Mouse (Mus musculus): ENCODE data around the gene Plpp3. TPM values are rescaled to one million over a fixed set of nuclear protein-coding genes. Genes with fewer than 3 reads are reported as not detected.

The Plpp3 gene
- total RNA-seq, 2 experiments from 2014 or later: 197 to 198 TPM

DNA sequence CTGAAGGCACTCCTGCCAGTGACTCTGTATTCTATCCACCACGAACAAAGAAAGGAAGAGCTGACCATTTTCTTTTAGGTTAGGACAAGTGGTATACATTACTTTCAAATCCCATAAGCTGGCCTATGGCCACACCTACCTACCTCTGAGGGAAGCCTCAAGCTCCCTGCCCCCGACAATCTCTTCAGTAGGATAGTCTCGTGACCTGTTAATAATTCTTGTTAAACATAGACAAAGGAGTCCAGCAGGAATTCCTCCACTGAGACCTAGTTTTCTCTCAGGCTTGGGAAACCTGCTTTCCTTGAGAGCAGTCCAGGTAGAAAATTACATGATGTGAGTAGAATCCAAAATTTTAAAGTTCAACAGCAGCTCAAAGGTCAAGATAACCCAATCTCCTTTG lies 93.8 kb downstream of the Plpp3 start:
- no peak for DNase-seq (ENCODE audit: low spot score in 2 of 2)
- no peak for TF ChIP-seq CTCF (conservative IDR thresholded peaks at IDR 0.05)
- no peak overlapping the region for H3K27ac ChIP-seq
- H3K4me3 ChIP-seq: no peak overlapping the region

DNA sequence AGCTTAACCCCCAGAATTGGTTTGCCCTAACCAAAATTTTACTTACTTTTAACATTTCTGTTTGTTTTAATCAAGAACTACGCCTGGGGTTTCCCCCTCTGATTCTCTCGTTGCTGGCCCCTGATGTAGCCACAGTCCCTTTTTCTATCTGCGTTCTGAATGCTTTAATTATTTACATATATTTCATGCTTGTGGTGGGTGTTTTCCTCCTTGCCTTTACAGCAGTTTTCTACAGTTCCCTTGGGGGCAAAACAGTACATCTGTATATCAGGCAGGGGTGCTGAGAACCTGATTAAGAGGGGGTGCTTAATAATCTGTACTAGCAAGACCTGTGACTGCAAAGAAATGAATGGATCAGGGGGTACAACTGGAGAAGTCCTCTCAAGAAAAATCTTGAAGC lies 94.9 kb downstream of the Plpp3 start:
- DNase-seq (ENCODE audit: low spot score in 2 of 2): no peak
- Histone ChIP-seq H3K27ac (no peak overlapping the region), H3K4me3 (no peak overlapping the region)
- TF ChIP-seq CTCF (conservative IDR thresholded peaks at IDR 0.05): no peak

DNA sequence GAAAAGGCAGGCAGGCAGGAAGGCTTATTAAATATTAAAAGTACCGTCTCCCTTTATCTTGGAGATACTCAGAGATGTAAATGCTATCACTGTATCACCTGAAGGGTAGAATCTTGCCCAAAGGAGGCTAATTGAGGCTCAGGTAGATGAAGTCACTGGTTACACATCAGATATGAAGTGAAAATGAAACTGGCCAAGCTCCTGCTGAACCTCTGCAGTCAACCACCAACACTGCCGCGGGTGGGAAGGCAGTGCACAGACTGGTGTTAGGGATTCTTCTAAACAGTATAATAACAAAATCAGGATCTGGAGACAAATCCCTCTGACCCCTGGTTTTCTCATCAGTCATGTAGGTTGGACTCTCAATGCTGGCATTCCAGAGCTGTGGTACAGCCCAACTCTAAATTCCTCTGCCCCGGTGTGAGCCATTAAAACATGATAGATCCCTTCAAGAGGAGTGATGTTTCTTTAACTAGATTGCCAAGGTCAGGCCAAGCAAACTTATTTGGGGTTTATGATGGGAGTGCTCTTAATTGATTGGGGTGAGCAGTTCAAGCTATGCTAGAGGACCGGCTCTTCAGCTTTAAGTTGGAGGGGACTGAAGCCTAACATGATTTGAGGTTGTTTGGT lies 95.5 kb downstream of the Plpp3 start:
- TF ChIP-seq CTCF (conservative IDR thresholded peaks at IDR 0.05): no peak
- no peak overlapping the region for H3K27ac ChIP-seq
- no peak for DNase-seq (ENCODE audit: low spot score in 2 of 2)
- no peak overlapping the region for H3K4me3 ChIP-seq

DNA sequence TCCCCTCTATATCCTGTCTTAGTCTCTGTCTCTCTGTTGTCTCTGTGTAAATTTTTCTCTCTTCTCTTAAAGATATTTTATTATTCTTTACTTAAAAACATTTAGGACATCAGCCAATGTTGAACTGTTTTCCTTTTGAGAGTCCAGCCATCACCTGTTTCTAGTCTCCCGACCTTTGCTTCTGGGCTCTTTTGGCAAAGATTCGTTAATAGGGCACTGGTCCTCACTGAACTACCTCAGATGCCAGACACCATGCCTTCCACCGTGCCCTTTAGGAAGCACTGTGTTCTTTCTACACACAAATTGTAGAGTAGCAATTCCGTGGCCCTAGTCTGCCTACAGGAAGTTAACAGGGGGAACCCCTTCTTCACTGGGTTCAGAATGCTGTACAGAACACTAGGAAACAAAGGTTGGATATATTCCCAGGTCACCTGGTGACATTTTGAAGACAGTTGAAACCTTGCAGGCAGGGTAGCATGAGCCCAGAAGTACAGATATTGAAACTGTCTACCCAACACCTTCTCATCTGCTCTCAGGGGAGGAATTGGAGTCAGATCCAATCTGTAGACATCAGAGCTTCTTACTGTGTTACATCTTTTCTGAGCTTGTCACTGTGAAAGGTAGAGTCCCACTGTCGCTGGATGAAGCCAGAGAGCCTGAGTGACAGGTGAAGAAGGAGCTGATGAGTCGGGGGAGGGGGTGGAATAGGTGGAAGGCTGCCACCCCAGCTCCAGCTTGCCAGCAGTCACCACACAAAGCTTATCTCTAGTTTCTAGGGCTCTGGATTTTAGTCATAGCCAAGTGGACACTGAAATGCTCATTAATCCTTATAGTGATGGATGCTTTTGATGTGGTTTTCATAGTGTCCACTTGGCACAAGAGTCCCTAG lies 96.5 kb downstream of the Plpp3 start:
- no peak for TF ChIP-seq CTCF (conservative IDR thresholded peaks at IDR 0.05)
- H3K4me3 ChIP-seq: no peak overlapping the region

DNA sequence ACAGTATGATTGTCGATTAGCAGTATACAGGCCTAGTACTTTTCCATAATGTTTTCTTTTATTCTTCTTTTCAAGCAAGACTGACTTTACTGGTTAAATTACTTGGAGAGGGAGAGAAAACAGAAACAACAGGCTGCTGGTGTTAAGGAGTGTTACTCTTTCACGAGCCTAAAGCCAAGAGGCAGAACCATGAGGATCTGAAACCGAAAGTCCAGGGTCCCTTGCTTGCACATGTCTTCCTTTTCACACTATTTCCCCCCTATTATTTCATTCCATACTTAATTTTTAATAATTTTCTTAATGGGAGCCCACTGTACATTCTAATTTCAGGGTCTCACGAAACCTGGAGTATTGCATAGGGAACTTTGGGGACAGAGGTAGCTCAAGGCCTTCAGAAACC lies 97.2 kb downstream of the Plpp3 start:
- Histone ChIP-seq H3K4me3 (no peak overlapping the region), H3K27ac (no peak overlapping the region)
- no peak for DNase-seq (ENCODE audit: low spot score in 2 of 2)
- TF ChIP-seq CTCF (conservative IDR thresholded peaks at IDR 0.05): no peak

More for the DNA sequence above, 96.5 kb downstream of the Plpp3 start:
- DNase-seq (ENCODE audit: low spot score in 2 of 2): no peak
- no peak overlapping the region for H3K27ac ChIP-seq

DNA sequence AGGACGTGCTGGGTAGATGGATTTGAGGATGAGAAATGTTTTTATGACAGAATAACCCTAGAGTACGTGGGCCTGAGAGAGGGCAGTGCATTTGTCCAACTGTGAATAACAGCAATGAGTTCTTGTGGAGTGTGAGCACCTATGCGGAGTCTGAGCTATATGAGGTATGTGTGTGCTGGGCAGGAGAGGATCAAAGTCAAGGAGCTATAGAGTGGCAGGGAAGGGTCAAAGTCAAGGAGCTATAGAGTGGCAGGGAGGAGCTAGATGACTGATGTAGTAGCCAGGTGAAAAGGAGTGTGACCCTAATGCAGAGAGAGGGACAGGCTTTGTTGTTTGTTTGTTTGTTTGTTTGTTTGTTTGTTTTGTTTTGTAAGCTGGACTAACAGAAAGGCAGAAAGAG lies 98.0 kb downstream of the Plpp3 start:
- no peak overlapping the region for H3K4me3 ChIP-seq
- no peak overlapping the region for H3K27ac ChIP-seq
- TF ChIP-seq CTCF (conservative IDR thresholded peaks at IDR 0.05): no peak
- no peak for DNase-seq (ENCODE audit: low spot score in 2 of 2)

DNA sequence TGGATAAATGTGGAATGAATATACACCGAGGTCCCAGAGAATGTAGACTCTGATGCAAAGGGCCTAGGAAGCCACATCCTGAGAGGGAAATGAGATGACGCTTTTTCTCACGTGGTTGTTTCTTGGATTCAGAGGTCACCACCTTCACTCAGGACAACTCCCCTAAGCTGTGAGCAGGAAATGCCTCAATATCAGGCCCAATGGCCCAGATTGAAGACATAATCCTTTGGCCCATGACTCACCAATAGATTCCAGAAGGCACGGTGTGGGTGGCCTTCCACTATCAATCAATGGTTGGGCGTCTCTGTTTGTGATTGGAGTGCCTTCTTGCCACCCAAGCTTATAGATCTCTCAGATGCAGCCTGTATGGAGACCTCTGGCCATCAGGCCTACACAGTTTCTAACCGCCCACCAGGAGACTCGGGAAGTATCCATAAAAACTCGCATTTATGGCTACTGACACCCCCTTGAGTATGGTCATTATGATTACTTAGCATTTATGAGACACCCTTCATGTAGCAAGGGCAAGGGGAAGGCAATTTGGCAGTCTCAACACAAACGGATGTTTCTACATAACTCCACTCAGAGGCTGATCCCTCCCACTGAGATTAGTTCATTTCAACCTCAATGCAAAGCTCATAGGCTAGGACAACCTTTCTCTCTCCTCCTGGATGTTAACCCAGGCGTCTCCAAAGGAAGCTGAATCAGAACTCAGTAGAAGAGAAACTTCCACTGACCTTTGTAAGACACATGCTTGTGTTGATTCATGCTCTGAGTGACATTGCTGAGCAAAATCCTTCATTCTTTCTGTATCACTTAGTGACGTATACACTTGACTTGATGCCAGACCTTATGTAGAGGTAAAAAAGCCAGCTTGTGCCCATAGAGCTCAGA lies 100.8 kb downstream of the Plpp3 start:
- no peak overlapping the region for H3K4me3 ChIP-seq
- DNase-seq (ENCODE audit: low spot score in 2 of 2): no peak
- no peak overlapping the region for H3K27ac ChIP-seq
- no peak for TF ChIP-seq CTCF (conservative IDR thresholded peaks at IDR 0.05)

DNA sequence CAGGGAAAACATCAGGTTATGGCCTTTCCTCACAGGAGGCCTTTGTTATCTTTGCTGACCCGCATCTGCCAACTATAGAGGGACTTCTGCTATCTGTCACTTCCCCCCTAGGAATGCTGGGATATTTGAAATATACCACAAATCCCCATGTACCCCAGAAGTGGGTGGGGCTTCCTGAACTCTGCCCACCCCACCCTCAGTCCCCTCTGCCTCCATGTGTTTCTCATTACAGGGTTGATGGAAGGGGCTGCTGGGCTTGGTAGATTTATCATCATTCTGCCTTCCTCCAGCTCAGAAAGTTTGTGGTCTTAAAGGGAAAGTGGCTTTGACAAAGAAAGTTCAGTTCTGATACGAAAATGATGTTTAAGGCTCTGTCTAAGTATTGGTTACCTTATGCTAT lies 103.2 kb downstream of the Plpp3 start:
- TF ChIP-seq CTCF (conservative IDR thresholded peaks at IDR 0.05): no peak
- no peak for DNase-seq (ENCODE audit: low spot score in 2 of 2)
- Histone ChIP-seq H3K27ac (no peak overlapping the region), H3K4me3 (no peak overlapping the region)

DNA sequence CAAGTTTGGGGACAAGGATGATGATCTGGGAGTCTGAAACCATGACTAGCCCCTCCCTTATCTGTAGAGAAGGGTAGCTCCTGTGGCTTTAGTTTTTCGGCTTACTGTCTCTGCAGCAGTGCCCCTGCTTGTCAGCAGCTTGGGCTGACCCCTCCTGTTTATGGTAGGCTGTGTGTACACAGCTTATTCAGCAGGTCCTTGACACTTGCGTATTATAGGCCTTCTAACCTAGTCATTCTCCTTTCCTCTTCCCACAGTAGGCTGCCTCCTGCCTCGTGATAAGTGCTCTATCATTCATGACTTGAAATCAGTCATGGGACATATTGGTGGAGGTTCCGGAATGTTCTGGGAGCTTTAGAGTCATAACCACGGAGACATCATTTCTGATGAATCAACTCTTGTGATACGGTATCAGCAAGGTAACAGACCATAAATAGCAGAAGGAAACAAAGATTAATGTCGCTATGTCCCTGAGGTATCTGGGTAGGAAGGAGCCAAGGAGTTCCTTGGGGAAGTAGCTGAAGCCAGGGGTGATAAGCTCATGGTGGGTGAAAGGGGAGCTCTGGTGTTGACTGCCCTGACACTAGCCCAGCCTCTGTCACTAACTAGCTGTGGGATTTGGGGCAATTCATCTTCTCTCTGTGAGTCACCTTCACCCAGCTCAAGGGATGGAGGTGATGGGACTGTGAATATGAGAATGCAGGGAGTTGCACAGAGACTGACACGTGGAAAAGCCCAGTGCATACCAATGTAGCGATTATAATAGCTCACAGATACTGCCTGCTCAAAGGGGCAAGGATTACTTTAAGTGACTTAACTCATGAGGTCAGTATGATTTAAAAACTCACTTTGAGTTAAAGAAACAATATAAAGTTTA lies 104.0 kb downstream of the Plpp3 start:
- no peak for DNase-seq (ENCODE audit: low spot score in 2 of 2)
- H3K4me3 ChIP-seq: no peak overlapping the region
- H3K27ac ChIP-seq: no peak overlapping the region
- no peak for TF ChIP-seq CTCF (conservative IDR thresholded peaks at IDR 0.05)

DNA sequence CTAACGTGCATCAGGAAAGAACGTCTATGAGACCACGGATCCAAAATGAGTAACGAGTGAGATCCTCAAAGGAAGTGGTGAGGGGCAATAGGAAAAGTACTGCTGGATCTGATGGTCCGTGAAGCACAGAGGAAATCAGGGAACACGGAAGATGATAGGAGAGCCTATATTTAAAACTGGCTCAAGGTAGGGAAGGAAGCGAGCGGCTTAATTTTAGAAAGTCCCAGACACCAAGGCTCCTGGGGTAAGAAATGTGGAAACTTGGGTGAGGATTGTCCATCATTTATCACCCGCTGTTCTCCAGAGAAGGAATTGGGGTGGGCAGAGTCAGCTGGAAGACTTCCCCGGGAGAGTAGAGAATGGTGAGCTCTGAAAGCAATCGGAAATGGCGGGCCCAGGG lies 105.2 kb downstream of the Plpp3 start:
- Histone ChIP-seq H3K4me3 (no peak overlapping the region), H3K27ac (no peak overlapping the region)
- no peak for TF ChIP-seq CTCF (conservative IDR thresholded peaks at IDR 0.05)
- DNase-seq (ENCODE audit: low spot score in 2 of 2): no peak

DNA sequence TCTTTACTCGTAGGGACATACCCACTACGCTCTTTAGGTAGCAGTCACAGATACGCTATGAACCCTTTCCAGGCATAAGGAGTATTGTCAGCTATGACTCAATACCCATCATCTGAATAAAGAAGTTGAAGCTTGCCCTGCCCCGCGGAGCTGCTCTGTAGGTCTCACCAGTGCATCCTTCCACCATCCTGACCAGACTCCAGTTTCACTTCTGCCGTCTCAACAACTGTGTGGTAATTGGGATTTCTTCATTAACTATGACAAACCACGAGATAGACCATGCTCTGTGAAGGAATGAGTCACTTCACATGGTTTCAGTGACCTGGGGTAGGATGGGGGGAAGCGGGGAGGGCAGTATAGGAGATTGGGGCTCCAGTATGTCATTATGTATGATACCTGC lies 106.5 kb downstream of the Plpp3 start:
- no peak overlapping the region for H3K4me3 ChIP-seq
- DNase-seq (ENCODE audit: low spot score in 2 of 2): no peak
- H3K27ac ChIP-seq: no peak overlapping the region
- no peak for TF ChIP-seq CTCF (conservative IDR thresholded peaks at IDR 0.05)

DNA sequence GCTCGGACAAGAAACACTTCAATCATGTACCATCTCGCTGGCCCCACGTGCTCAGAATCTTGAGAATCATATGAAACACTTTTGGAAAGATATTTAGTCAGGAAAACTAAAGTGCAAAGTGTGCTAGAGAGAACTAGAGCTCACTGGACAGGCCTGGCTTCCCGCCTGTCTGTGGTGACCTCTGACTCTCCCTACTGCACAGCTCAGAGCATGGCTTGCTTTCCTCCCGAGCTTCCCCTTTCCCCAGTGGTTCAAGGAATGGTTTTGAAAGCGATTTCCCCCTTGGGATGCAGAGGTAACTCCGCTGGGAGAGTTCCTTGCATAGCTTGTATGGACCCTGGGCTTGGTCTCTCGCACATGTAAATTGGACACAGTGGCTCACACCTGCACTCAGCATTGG lies 107.9 kb downstream of the Plpp3 start:
- TF ChIP-seq CTCF (conservative IDR thresholded peaks at IDR 0.05): no peak
- Histone ChIP-seq H3K4me3 (no peak overlapping the region), H3K27ac (no peak overlapping the region)
- no peak for DNase-seq (ENCODE audit: low spot score in 2 of 2)
